Comparison of ENCODE assay signal across 9 mouse cellular contexts in genomic region chr19:32304008-32304873, GRCm38 (mm10).
DNase-seq lines count a peak whose midpoint lies in the region; ATAC-seq and TF ChIP-seq lines count a peak whose summit lies in the region.
"Had no signal": no experiment of that assay in that cellular context is flagged by ENCODE, and none has a peak within 500 bp of the region (broad histone marks: within the 10 kb centered on the region; RNA-seq: fewer than 3 reads in every experiment).

No protein-coding gene starts in this region.

- no peaks in the 10 kb centered on the region for H3K27me3 ChIP-seq in intestine, embryonic 14.5 days (replicated peaks; ENCODE audit: control insufficient read depth, insufficient read depth, low read length)
- H3K27me3 ChIP-seq in liver, postnatal 0 days (ENCODE audit: insufficient read depth, low read length): no peaks in the 10 kb centered on the region
- H3K27me3 ChIP-seq in stomach, embryonic 14.5 days (ENCODE audit: control insufficient read depth, insufficient read depth, low read length): no peaks in the 10 kb centered on the region
- H3K27me3 ChIP-seq: midbrain, embryonic 12.5 days had no signal

- peak overlapping the region; percentile 73 for H3K27ac ChIP-seq in intestine, embryonic 14.5 days (ENCODE audit: low read depth)
- H3K27ac ChIP-seq in liver, postnatal 0 days (ENCODE audit: low read depth): peak overlapping the region; percentile 19
- H3K27ac ChIP-seq in stomach, embryonic 14.5 days (ENCODE audit: low read length): peak overlapping the region; percentile 64
- H3K27ac ChIP-seq: midbrain, embryonic 12.5 days had no signal

- no peak overlapping the region for H3K4me3 ChIP-seq in intestine, embryonic 14.5 days (ENCODE audit: low read depth, low read length)
- H3K4me3 ChIP-seq in liver, postnatal 0 days (ENCODE audit: low read depth, low read length): no peak overlapping the region
- H3K4me3 ChIP-seq in stomach, embryonic 14.5 days (ENCODE audit: low read depth, low read length): no peak overlapping the region
- H3K4me3 ChIP-seq: midbrain, embryonic 12.5 days had no signal

- no peaks in the 10 kb centered on the region for H3K9me3 ChIP-seq in intestine, embryonic 14.5 days (ENCODE audit: control insufficient read depth, low read length)
- no peaks in the 10 kb centered on the region for H3K9me3 ChIP-seq in liver, postnatal 0 days (ENCODE audit: low read length)
- no peaks in the 10 kb centered on the region for H3K9me3 ChIP-seq in stomach, embryonic 14.5 days (ENCODE audit: control insufficient read depth, low read depth, low read length)
- H3K9me3 ChIP-seq: midbrain, embryonic 12.5 days had no signal

- peak; percentile 57; the same call in 1 of the 2 replicates for TF ChIP-seq EP300 in liver, postnatal 0 days (IDR thresholded peaks at IDR 0.05; ENCODE audit: low read depth)

- peaks cover 17% of the 10 kb centered on the region for H3K4me1 ChIP-seq in intestine, embryonic 14.5 days (replicated peaks; ENCODE audit: control insufficient read depth, insufficient read depth, low read length)
- peaks cover 6% of the 10 kb centered on the region for H3K4me1 ChIP-seq in liver, postnatal 0 days (ENCODE audit: insufficient read depth)
- H3K4me1 ChIP-seq in stomach, embryonic 14.5 days (ENCODE audit: control insufficient read depth, insufficient read depth, low read length): peaks cover 12% of the 10 kb centered on the region; the same call in 1 of the 2 replicates

- H3K4me2 ChIP-seq in intestine, embryonic 14.5 days (ENCODE audit: low read length): no peak overlapping the region
- H3K4me2 ChIP-seq in liver, postnatal 0 days (ENCODE audit: low read depth, low read length): no peak overlapping the region
- H3K4me2 ChIP-seq in stomach, embryonic 14.5 days (replicated peaks; ENCODE audit: low read depth, low read length): no peak overlapping the region
- H3K4me2 ChIP-seq: midbrain, embryonic 12.5 days had no signal

- peak; percentile 73 for DNase-seq in ovary, adult 18-20 months (ENCODE audit: low spot score)
- no peak for DNase-seq in ovary, postnatal 10 days (ENCODE audit: low spot score)
- peak; percentile 52 to 71 for DNase-seq in gastrocnemius, adult 8-10 months (ENCODE audit: low spot score in 2 of 2)
- peak; percentile 63 for DNase-seq in intestine, embryonic 14.5 days (ENCODE audit: low spot score)
- DNase-seq in liver, postnatal 0 days: peak; percentile 59
- no peak for DNase-seq in left cerebral cortex, adult 9 months (ENCODE audit: low spot score in 2 of 2)

- WGBS in intestine, embryonic 14.5 days: 58% methylated on average over 9 of the region's 9 CpGs
- 36% methylated on average over 9 of the region's 9 CpGs for WGBS in liver, postnatal 0 days (ENCODE audit: insufficient replicate concordance)
- 64% methylated on average over 9 of the region's 9 CpGs for WGBS in stomach, embryonic 14.5 days

- no peak for TF ChIP-seq CTCF in liver, postnatal 0 days (IDR thresholded peaks at IDR 0.05; ENCODE audit: low read depth)

- no peaks in the 10 kb centered on the region; the same call in 1 of the 2 replicates for H3K36me3 ChIP-seq in intestine, embryonic 14.5 days (ENCODE audit: control insufficient read depth, insufficient read depth, low read length)
- 0 out of 2 replicates have a peak, but pooled peaks cover 3% of the 10 kb centered on the region for H3K36me3 ChIP-seq in liver, postnatal 0 days (replicated peaks; ENCODE audit: insufficient read depth, low read length)
- H3K36me3 ChIP-seq in stomach, embryonic 14.5 days (ENCODE audit: control insufficient read depth, insufficient read depth, low read length): no peaks in the 10 kb centered on the region
- H3K36me3 ChIP-seq: midbrain, embryonic 12.5 days had no signal

- 0 out of 2 replicates have a peak, but pooled peaks have one; percentile 60 for ATAC-seq in intestine, embryonic 14.5 days (replicated peaks; ENCODE audit: low FRiP score, low TSS enrichment, low read depth)
- ATAC-seq in liver, postnatal 0 days: peak; percentile 61
- ATAC-seq in stomach, embryonic 14.5 days (ENCODE audit: insufficient number of reproducible peaks, insufficient read depth, low FRiP score, low read depth): peak; percentile 83; the same call in 1 of the 2 replicates
- no peak for ATAC-seq in erythroblast, adult 5-6 weeks (replicated peaks; ENCODE audit: low FRiP score, poor library complexity, severe bottlenecking)

- H3K9ac ChIP-seq in intestine, embryonic 14.5 days (ENCODE audit: low read length): no peak overlapping the region
- H3K9ac ChIP-seq in liver, postnatal 0 days (replicated peaks): no peak overlapping the region; the same call in 1 of the 2 replicates
- no peak overlapping the region for H3K9ac ChIP-seq in stomach, embryonic 14.5 days (replicated peaks; ENCODE audit: low read depth, low read length)
- H3K9ac ChIP-seq: midbrain, embryonic 12.5 days had no signal

Comparison
In these comparisons a context has a peak if more than half of its experiments do, and no peak if none do; other contexts are left out.
1. DNase-seq: peak in ovary, adult 18-20 months (single experiment), gastrocnemius, adult 8-10 months (2 of 2), intestine, embryonic 14.5 days (single experiment) and liver, postnatal 0 days (single experiment); none in ovary, postnatal 10 days (single experiment) and left cerebral cortex, adult 9 months (0 of 2).
2. H3K27ac ChIP-seq: peak in every context shown above with its lines; median percentile 73 in intestine, embryonic 14.5 days; 64 in stomach, embryonic 14.5 days; 19 in liver, postnatal 0 days.